Mouse (Mus musculus): ENCODE measurements around the gene Arcn1. TPM values are rescaled to one million over a fixed set of nuclear protein-coding genes. Genes with fewer than 3 reads are reported as not detected.

The Arcn1 gene
- polyA plus RNA-seq, 1 experiment from 2014 or later: 193 TPM

- whole genome bisulfite sequencing: 36% methylated on average over 8 of the region's 8 CpGs
- Histone ChIP-seq H3K4me3 (replicated peaks) (no peak overlapping the region), H3K4me2 (replicated peaks) (peak overlapping the region; percentile 23), H3K4me1 (replicated peaks) (peaks cover 30% of the 10 kb centered on the region), H3K27ac (peak overlapping the region; percentile 79), H3K36me3 (no peaks in the 10 kb centered on the region), H3K27me3 (replicated peaks) (peaks cover 6% of the 10 kb centered on the region), H3K9me3 (no peaks in the 10 kb centered on the region), H3K9ac (no peak overlapping the region)
- ATAC-seq: 0 out of 2 replicates have a peak, but pooled peaks have one; percentile 8
Observed at GRCm38 (mm10) chr9:44737240-44737949, 30.2 kb downstream of the Arcn1 start.

GRCm38 (mm10) chr9:44736301-44736700, 31.3 kb downstream of the Arcn1 start:
- Histone ChIP-seq H3K27ac (no peak overlapping the region), H3K4me1 (replicated peaks) (peaks cover 31% of the 10 kb centered on the region)

GRCm38 (mm10) chr9:44735886-44736285, 31.8 kb downstream of the Arcn1 start:
- Histone ChIP-seq H3K36me3 (no peaks in the 10 kb centered on the region), H3K9ac (no peak overlapping the region), H3K4me3 (replicated peaks) (no peak overlapping the region), H3K4me2 (replicated peaks) (no peak overlapping the region), H3K27me3 (replicated peaks) (peaks cover 6% of the 10 kb centered on the region), H3K9me3 (no peaks in the 10 kb centered on the region), H3K4me1 (replicated peaks) (peaks cover 31% of the 10 kb centered on the region), H3K27ac (no peak overlapping the region)
- 74% methylated on average over 6 of the region's 6 CpGs for WGBS
- ATAC-seq: no peak

More at GRCm38 (mm10) chr9:44736301-44736700, 31.3 kb downstream of the Arcn1 start:
- Histone ChIP-seq H3K36me3 (no peaks in the 10 kb centered on the region), H3K9ac (no peak overlapping the region), H3K9me3 (no peaks in the 10 kb centered on the region), H3K4me3 (replicated peaks) (no peak overlapping the region), H3K4me2 (replicated peaks) (no peak overlapping the region), H3K27me3 (replicated peaks) (peaks cover 6% of the 10 kb centered on the region)
- 66% methylated on average over 2 of the region's 2 CpGs for WGBS
- no peak for ATAC-seq

GRCm38 (mm10) chr9:44734524-44735494, 32.8 kb downstream of the Arcn1 start, which contains the start of gene Phldb1:
Gene Phldb1 (minus strand): TSS chr9:44735198.
- peak within 1 kb of the TSS; percentile 62 for H3K4me3 ChIP-seq (replicated peaks)
- no peaks in the 10 kb centered on the region for H3K36me3 ChIP-seq
- H3K4me1 ChIP-seq (replicated peaks): peaks cover 31% of the 10 kb centered on the region
- H3K9ac ChIP-seq: peak within 1 kb of the TSS; percentile 61
- H3K27ac ChIP-seq: peak within 1 kb of the TSS; percentile 75
- peak within 1 kb of the TSS; percentile 95 for H3K4me2 ChIP-seq (replicated peaks)
- H3K27me3 ChIP-seq (replicated peaks): peaks cover 6% of the 10 kb centered on the region
- H3K9me3 ChIP-seq: no peaks in the 10 kb centered on the region
- ATAC-seq: peak; percentile 84
- WGBS: 1% methylated on average over 47 of the region's 47 CpGs

- peak overlapping the region; percentile 75 for H3K27ac ChIP-seq
- peaks cover 31% of the 10 kb centered on the region for H3K4me1 ChIP-seq (replicated peaks)
- peaks cover 8% of the 10 kb centered on the region for H3K27me3 ChIP-seq (replicated peaks)
- peak; percentile 57 for ATAC-seq
- H3K9me3 ChIP-seq: no peaks in the 10 kb centered on the region
- H3K4me2 ChIP-seq (replicated peaks): peak overlapping the region; percentile 95
- peak overlapping the region; percentile 61 for H3K9ac ChIP-seq
- WGBS: 1% methylated on average over 79 of the region's 79 CpGs
- peak overlapping the region; percentile 62 for H3K4me3 ChIP-seq (replicated peaks)
- no peaks in the 10 kb centered on the region for H3K36me3 ChIP-seq
Observed at GRCm38 (mm10) chr9:44733671-44734523, 33.7 kb downstream of the Arcn1 start.

GRCm38 (mm10) chr9:44732921-44733530, 34.6 kb downstream of the Arcn1 start:
- Histone ChIP-seq H3K27me3 (replicated peaks) (peaks cover 8% of the 10 kb centered on the region), H3K36me3 (no peaks in the 10 kb centered on the region), H3K27ac (no peak overlapping the region; the same call in 1 of the 2 replicates), H3K4me3 (replicated peaks) (peak overlapping the region; percentile 62), H3K4me2 (replicated peaks) (peak overlapping the region; percentile 95), H3K9ac (no peak overlapping the region), H3K9me3 (no peaks in the 10 kb centered on the region), H3K4me1 (replicated peaks) (peaks cover 31% of the 10 kb centered on the region)
- ATAC-seq: no peak
- 62% methylated on average over 12 of the region's 12 CpGs for WGBS

GRCm38 (mm10) chr9:44732130-44732549, 35.5 kb downstream of the Arcn1 start:
- H3K4me2 ChIP-seq (replicated peaks): peak overlapping the region; percentile 95; the same call in 1 of the 2 replicates
- no peaks in the 10 kb centered on the region for H3K36me3 ChIP-seq
- no peak overlapping the region for H3K9ac ChIP-seq
- H3K4me3 ChIP-seq (replicated peaks): no peak overlapping the region
- H3K27me3 ChIP-seq (replicated peaks): peaks cover 8% of the 10 kb centered on the region
- H3K4me1 ChIP-seq (replicated peaks): peaks cover 29% of the 10 kb centered on the region
- no peak overlapping the region for H3K27ac ChIP-seq
- ATAC-seq: no peak
- H3K9me3 ChIP-seq: no peaks in the 10 kb centered on the region
- WGBS: 53% methylated on average over 5 of the region's 5 CpGs

- peaks cover 28% of the 10 kb centered on the region for H3K4me1 ChIP-seq (replicated peaks)
Observed at GRCm38 (mm10) chr9:44727441-44727840, 40.2 kb downstream of the Arcn1 start.

GRCm38 (mm10) chr9:44726431-44727146, 41.1 kb downstream of the Arcn1 start:
- Histone ChIP-seq H3K9ac (no peak overlapping the region), H3K9me3 (no peaks in the 10 kb centered on the region), H3K27ac (0 out of 2 replicates have a peak overlapping the region, but pooled peaks have one; percentile 11), H3K4me3 (replicated peaks) (no peak overlapping the region), H3K4me2 (replicated peaks) (no peak overlapping the region), H3K27me3 (replicated peaks) (peaks cover 3% of the 10 kb centered on the region; the same call in 1 of the 2 replicates), H3K4me1 (replicated peaks) (peaks cover 28% of the 10 kb centered on the region), H3K36me3 (no peaks in the 10 kb centered on the region)
- WGBS: 41% methylated on average over 10 of the region's 10 CpGs
- ATAC-seq: no peak

More at GRCm38 (mm10) chr9:44727441-44727840, 40.2 kb downstream of the Arcn1 start:
- Histone ChIP-seq H3K4me2 (replicated peaks) (no peak overlapping the region), H3K27me3 (replicated peaks) (peaks cover 3% of the 10 kb centered on the region), H3K27ac (no peak overlapping the region), H3K36me3 (no peaks in the 10 kb centered on the region), H3K4me3 (replicated peaks) (no peak overlapping the region), H3K9me3 (no peaks in the 10 kb centered on the region), H3K9ac (no peak overlapping the region)
- 68% methylated on average over 5 of the region's 5 CpGs for WGBS
- no peak for ATAC-seq

GRCm38 (mm10) chr9:44724665-44725064, 43.0 kb downstream of the Arcn1 start:
- peaks cover 2% of the 10 kb centered on the region; the same call in 1 of the 2 replicates for H3K27me3 ChIP-seq (replicated peaks)
- no peak overlapping the region for H3K4me3 ChIP-seq (replicated peaks)
- no peaks in the 10 kb centered on the region for H3K9me3 ChIP-seq
- no peaks in the 10 kb centered on the region for H3K36me3 ChIP-seq
- 47% methylated on average over 2 of the region's 2 CpGs for WGBS
- H3K4me1 ChIP-seq (replicated peaks): peaks cover 42% of the 10 kb centered on the region
- H3K27ac ChIP-seq: 0 out of 2 replicates have a peak overlapping the region, but pooled peaks have one; percentile 13
- H3K4me2 ChIP-seq (replicated peaks): peak overlapping the region; percentile 17; the same call in 1 of the 2 replicates
- no peak for ATAC-seq
- H3K9ac ChIP-seq: no peak overlapping the region
